In genomic region chr14:14925615-14926014, GRCm38 (mm10) we compare ENCODE assay signal across 29 mouse cellular contexts.
"Had no signal": no experiment of that assay in that cellular context is flagged by ENCODE, and none has a peak within 500 bp of the region (broad histone marks: within the 10 kb centered on the region; RNA-seq: fewer than 3 reads in every experiment).

No protein-coding gene starts in this region.

- H3K27ac ChIP-seq: embryonic facial prominence, embryonic 10.5 days; embryonic facial prominence, embryonic 12.5 days; embryonic facial prominence, embryonic 13.5 days; embryonic facial prominence, embryonic 15.5 days; forebrain, embryonic 10.5 days; forebrain, embryonic 12.5 days; forebrain, embryonic 13.5 days; forebrain, embryonic 15.5 days; gastrocnemius, adult 2 months; heart, embryonic 10.5 days had no signal

- H3K36me3 ChIP-seq: embryonic facial prominence, embryonic 10.5 days; embryonic facial prominence, embryonic 12.5 days; embryonic facial prominence, embryonic 13.5 days; embryonic facial prominence, embryonic 15.5 days; forebrain, embryonic 10.5 days; forebrain, embryonic 12.5 days; forebrain, embryonic 15.5 days; heart, embryonic 10.5 days had no signal

- H3K4me3 ChIP-seq: embryonic facial prominence, embryonic 10.5 days; embryonic facial prominence, embryonic 12.5 days; embryonic facial prominence, embryonic 13.5 days; embryonic facial prominence, embryonic 15.5 days; erythroblast, embryonic 14.5 days; forebrain, embryonic 10.5 days; forebrain, embryonic 12.5 days; forebrain, embryonic 13.5 days; forebrain, embryonic 15.5 days; gastrocnemius, adult 2 months; heart, embryonic 10.5 days had no signal

- H3K27me3 ChIP-seq: embryonic facial prominence, embryonic 12.5 days; embryonic facial prominence, embryonic 13.5 days; embryonic facial prominence, embryonic 15.5 days; forebrain, embryonic 12.5 days; forebrain, embryonic 13.5 days; forebrain, embryonic 15.5 days had no signal

- DNase-seq: cerebellum, adult 2 months; cerebellum, adult 8-10 months; cerebellum, adult 9-10 months; cerebellum, adult 9-11 months; cerebellum, postnatal 10 days; cerebellum, postnatal 14 days; cerebellum, postnatal 25 days; cerebellum, postnatal 36 days; embryo, embryonic 11 days; forebrain, postnatal 0 days; gastrocnemius, adult 2 months; gastrocnemius, postnatal 10 days; gastrocnemius, postnatal 14 days; gastrocnemius, postnatal 25 days; gastrocnemius, postnatal 36 days; heart, adult 11 months; heart, adult 18-20 months had no signal

- ATAC-seq: forebrain, embryonic 13.5 days; forebrain, embryonic 14.5 days; forebrain, embryonic 15.5 days; forebrain, embryonic 16.5 days; forebrain, postnatal 0 days had no signal

- H3K4me1 ChIP-seq: embryonic facial prominence, embryonic 10.5 days; embryonic facial prominence, embryonic 12.5 days; embryonic facial prominence, embryonic 13.5 days; embryonic facial prominence, embryonic 15.5 days; forebrain, embryonic 10.5 days; forebrain, embryonic 12.5 days; forebrain, embryonic 13.5 days; forebrain, embryonic 15.5 days; heart, embryonic 10.5 days had no signal

- H3K9ac ChIP-seq: embryonic facial prominence, embryonic 12.5 days; embryonic facial prominence, embryonic 13.5 days; embryonic facial prominence, embryonic 15.5 days; forebrain, embryonic 12.5 days; forebrain, embryonic 13.5 days; forebrain, embryonic 15.5 days; forebrain, postnatal 0 days had no signal
